15 mouse cellular contexts compared by ENCODE assay signal in the genomic region with DNA sequence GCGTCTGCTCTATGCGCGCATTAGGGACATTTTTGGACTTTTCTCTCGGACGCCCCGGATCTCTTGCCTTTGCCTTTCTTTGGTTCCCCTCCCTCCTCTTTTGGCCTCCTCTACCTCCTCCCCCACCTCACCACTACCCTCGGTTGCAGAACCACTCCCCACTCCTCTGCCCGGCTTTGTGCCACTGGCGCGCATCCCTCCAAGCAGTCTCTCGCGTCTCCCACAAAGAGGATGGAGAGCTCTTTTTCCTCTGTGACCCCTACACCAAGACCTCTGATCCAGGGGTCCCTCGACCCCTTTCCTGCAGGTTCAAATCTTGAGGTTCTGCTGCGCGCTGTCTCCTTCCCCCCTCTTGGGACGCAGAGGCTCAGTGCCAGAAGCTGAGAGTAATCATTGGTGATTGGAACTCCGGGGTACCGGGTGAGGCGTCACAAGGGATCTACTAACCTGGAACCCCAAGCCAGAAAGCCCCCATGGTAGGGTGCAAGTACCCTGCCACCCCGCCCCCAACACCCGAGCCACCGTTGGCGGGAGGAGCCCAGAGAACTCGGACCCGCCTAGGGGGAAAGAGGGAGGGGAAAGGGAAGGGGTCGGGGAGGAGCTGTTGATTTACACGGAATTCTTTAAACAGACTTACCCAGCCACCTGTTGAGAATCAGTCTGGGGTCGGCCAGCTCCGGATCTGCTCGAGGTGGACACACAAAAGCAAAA. TPM values are rescaled to one million over a fixed set of nuclear protein-coding genes. Genes with fewer than 3 reads are reported as not detected.
A peak's percentile ranks its signal among the peaks of the same experiment; 100 is the strongest.
DNase-seq lines count a peak whose midpoint lies in the region; ATAC-seq and TF ChIP-seq lines count a peak whose summit lies in the region.
"Had no signal": no experiment of that assay in that cellular context is flagged by ENCODE, and none has a peak within 500 bp of the region (broad histone marks: within the 10 kb centered on the region; RNA-seq: fewer than 3 reads in every experiment).

No protein-coding gene starts in this region.

- H3K4me1 ChIP-seq in hindbrain, embryonic 11.5 days (replicated peaks; ENCODE audit: control insufficient read depth, insufficient read depth, low read length), result no peaks in the 10 kb centered on the region; the same call in 1 of the 2 replicates
- H3K4me1 ChIP-seq in hindbrain, embryonic 12.5 days, result peaks cover 6% of the 10 kb centered on the region
- H3K4me1 ChIP-seq in embryonic facial prominence, embryonic 12.5 days, result peaks cover 20% of the 10 kb centered on the region; the same call in 1 of the 2 replicates
- H3K4me1 ChIP-seq in limb, embryonic 10.5 days, result peaks cover 42% of the 10 kb centered on the region
- H3K4me1 ChIP-seq in midbrain, postnatal 0 days (ENCODE audit: insufficient read depth, low read length), result no peaks in the 10 kb centered on the region

- H3K9ac ChIP-seq in hindbrain, embryonic 11.5 days (ENCODE audit: low read depth, low read length), result no peak overlapping the region
- no peak overlapping the region for H3K9ac ChIP-seq in hindbrain, embryonic 12.5 days
- peak overlapping the region; percentile 25 for H3K9ac ChIP-seq in embryonic facial prominence, embryonic 12.5 days
- H3K9ac ChIP-seq in midbrain, postnatal 0 days (replicated peaks; ENCODE audit: low read length, poor library complexity, severe bottlenecking), result peak overlapping the region; percentile 8; the same call in 1 of the 2 replicates
- H3K9ac ChIP-seq: liver, embryonic 14.5 days had no signal

- no peaks in the 10 kb centered on the region for H3K9me3 ChIP-seq in hindbrain, embryonic 11.5 days (ENCODE audit: control insufficient read depth, low read length)
- H3K9me3 ChIP-seq in hindbrain, embryonic 12.5 days (replicated peaks), result no peaks in the 10 kb centered on the region
- H3K9me3 ChIP-seq in embryonic facial prominence, embryonic 12.5 days, result no peaks in the 10 kb centered on the region
- no peaks in the 10 kb centered on the region for H3K9me3 ChIP-seq in limb, embryonic 10.5 days (replicated peaks)
- no peaks in the 10 kb centered on the region for H3K9me3 ChIP-seq in midbrain, postnatal 0 days (ENCODE audit: low read length)

- H3K4me3 ChIP-seq in hindbrain, embryonic 11.5 days (ENCODE audit: low read depth, low read length), result no peak overlapping the region
- H3K4me3 ChIP-seq in hindbrain, embryonic 12.5 days, result no peak overlapping the region
- H3K4me3 ChIP-seq in embryonic facial prominence, embryonic 12.5 days, result peak overlapping the region; percentile 31
- H3K4me3 ChIP-seq in limb, embryonic 10.5 days, result peak overlapping the region; percentile 26; the same call in 1 of the 2 replicates
- peak overlapping the region; percentile 25 for H3K4me3 ChIP-seq in midbrain, postnatal 0 days (ENCODE audit: low read depth, low read length)
- H3K4me3 ChIP-seq: heart, adult 2 months had no signal

- peak; percentile 49 for DNase-seq in hindbrain, embryonic 11.5 days (ENCODE audit: low spot score)
- peak; percentile 45 for DNase-seq in limb, embryonic 10.5 days (ENCODE audit: low spot score)
- DNase-seq in midbrain, postnatal 0 days (ENCODE audit: low spot score), result no peak
- no peak for DNase-seq in left cerebral cortex, postnatal 4 days
- DNase-seq in layer of hippocampus, postnatal 14 days (ENCODE audit: low spot score in 2 of 2), result no peak
- DNase-seq in frontal cortex, postnatal 36 days (ENCODE audit: low spot score in 2 of 2), result no peak
- DNase-seq: adrenal gland, postnatal 25 days; heart, adult 2 months; thymus, postnatal 25 days had no signal

- no peak for TF ChIP-seq CTCF in midbrain, postnatal 0 days (IDR thresholded peaks at IDR 0.05)

- intact Hi-C loops in left cerebral cortex, postnatal 4 days (cut with DNase I), result no loop called here

- no peaks in the 10 kb centered on the region for H3K36me3 ChIP-seq in hindbrain, embryonic 11.5 days (ENCODE audit: control insufficient read depth, insufficient read depth, low read length)
- H3K36me3 ChIP-seq in hindbrain, embryonic 12.5 days, result no peaks in the 10 kb centered on the region
- no peaks in the 10 kb centered on the region for H3K36me3 ChIP-seq in embryonic facial prominence, embryonic 12.5 days
- H3K36me3 ChIP-seq in limb, embryonic 10.5 days, result no peaks in the 10 kb centered on the region
- H3K36me3 ChIP-seq in midbrain, postnatal 0 days (ENCODE audit: insufficient read depth, low read length), result no peaks in the 10 kb centered on the region

- H3K27me3 ChIP-seq in hindbrain, embryonic 11.5 days (ENCODE audit: control insufficient read depth, insufficient read depth, low read length), result peaks cover 98% of the 10 kb centered on the region
- H3K27me3 ChIP-seq in hindbrain, embryonic 12.5 days, result peaks cover 100% of the 10 kb centered on the region
- H3K27me3 ChIP-seq in embryonic facial prominence, embryonic 12.5 days, result peaks cover 97% of the 10 kb centered on the region
- peaks cover 100% of the 10 kb centered on the region for H3K27me3 ChIP-seq in limb, embryonic 10.5 days (ENCODE audit: low read depth, poor library complexity, severe bottlenecking)
- peaks cover 95% of the 10 kb centered on the region for H3K27me3 ChIP-seq in midbrain, postnatal 0 days (ENCODE audit: insufficient read depth, low read length)

- ATAC-seq in hindbrain, embryonic 11.5 days (ENCODE audit: low FRiP score), result no peak
- ATAC-seq in hindbrain, embryonic 12.5 days (ENCODE audit: low FRiP score), result no peak
- no peak for ATAC-seq in embryonic facial prominence, embryonic 12.5 days (ENCODE audit: insufficient number of reproducible peaks, insufficient read depth, low FRiP score, low TSS enrichment)
- ATAC-seq in midbrain, postnatal 0 days (ENCODE audit: low FRiP score), result no peak
- ATAC-seq: hindbrain, embryonic 16.5 days had no signal

- H3K4me2 ChIP-seq in hindbrain, embryonic 11.5 days (replicated peaks; ENCODE audit: low read depth, low read length), result no peak overlapping the region
- H3K4me2 ChIP-seq in hindbrain, embryonic 12.5 days (replicated peaks), result no peak overlapping the region
- H3K4me2 ChIP-seq in embryonic facial prominence, embryonic 12.5 days (replicated peaks), result peak overlapping the region; percentile 50
- H3K4me2 ChIP-seq in midbrain, postnatal 0 days (ENCODE audit: low read depth, low read length, poor library complexity, severe bottlenecking), result 0 out of 2 replicates have a peak overlapping the region, but pooled peaks have one; percentile 2

- H3K27ac ChIP-seq in hindbrain, embryonic 11.5 days (ENCODE audit: low read depth, low read length), result no peak overlapping the region
- H3K27ac ChIP-seq in hindbrain, embryonic 12.5 days, result no peak overlapping the region
- H3K27ac ChIP-seq in embryonic facial prominence, embryonic 12.5 days, result 0 out of 2 replicates have a peak overlapping the region, but pooled peaks have one; percentile 17
- no peak overlapping the region for H3K27ac ChIP-seq in limb, embryonic 10.5 days
- peak overlapping the region; percentile 32; the same call in 1 of the 2 replicates for H3K27ac ChIP-seq in midbrain, postnatal 0 days (ENCODE audit: low read depth, low read length)
- H3K27ac ChIP-seq: heart, adult 2 months; kidney, postnatal 0 days; liver, embryonic 14.5 days; macrophage had no signal

- WGBS in hindbrain, embryonic 11.5 days, result 1% methylated on average over 30 of the region's 30 CpGs
- under 1% methylated on average over 29 of the region's 30 CpGs for WGBS in hindbrain, embryonic 12.5 days
- WGBS in embryonic facial prominence, embryonic 12.5 days, result under 1% methylated on average over 30 of the region's 30 CpGs
- under 1% methylated on average over 30 of the region's 30 CpGs for WGBS in limb, embryonic 10.5 days
- WGBS in midbrain, postnatal 0 days, result 1% methylated on average over 29 of the region's 30 CpGs

RNA-seq across cellular contexts. Expression of a gene that starts 0.8 kb away (rescaled TPM):
- 0.09 and 0.18 TPM in 2 replicates for polyA plus RNA-seq in hindbrain, embryonic 11.5 days (2014; fragmentation: Nextera tagmentation; extraction: Ambion mirVana)
- polyA plus RNA-seq in hindbrain, embryonic 12.5 days (2016; fragmentation: Nextera tagmentation; extraction: Ambion mirVana), result 0.45 and 0.68 TPM in 2 replicates
- polyA plus RNA-seq in embryonic facial prominence, embryonic 12.5 days (2016; fragmentation: Nextera tagmentation; extraction: Ambion mirVana), result 8.9 and 9.8 TPM in 2 replicates
- polyA plus RNA-seq in limb, embryonic 10.5 days (2016; fragmentation: Nextera tagmentation; extraction: Ambion mirVana), result not detected in 2 replicates
- 11.2 and 12.8 TPM in 2 replicates for total RNA-seq in midbrain, postnatal 0 days (2014; rRNA removed)
- 23.3 and 28.0 TPM in 2 replicates for polyA plus RNA-seq in midbrain, postnatal 0 days (2015; fragmentation: Nextera tagmentation; extraction: Ambion mirVana)
- total RNA-seq in left cerebral cortex, postnatal 4 days (2021), result 1 to 10 TPM; 2.4 to 6.4 TPM
- total RNA-seq in layer of hippocampus, postnatal 14 days (2021), result 1 to 10 TPM; 1.5 to 1.7 TPM
- total RNA-seq: adrenal gland, postnatal 25 days; heart, adult 2 months had no signal
- polyA plus RNA-seq: kidney, postnatal 0 days; macrophage had no signal

Comparison
In these comparisons a context has a peak if more than half of its experiments do, and no peak if none do; other contexts are left out.
1. DNase-seq: peak in hindbrain, embryonic 11.5 days (single experiment) and limb, embryonic 10.5 days (single experiment); none in midbrain, postnatal 0 days (single experiment), left cerebral cortex, postnatal 4 days (single experiment), layer of hippocampus, postnatal 14 days (0 of 2) and frontal cortex, postnatal 36 days (0 of 2).
2. H3K27ac ChIP-seq: peak in embryonic facial prominence, embryonic 12.5 days (single experiment) and midbrain, postnatal 0 days (single experiment); none in hindbrain, embryonic 11.5 days (single experiment), hindbrain, embryonic 12.5 days (single experiment) and limb, embryonic 10.5 days (single experiment).
3. H3K4me2 ChIP-seq: peak in embryonic facial prominence, embryonic 12.5 days (single experiment) and midbrain, postnatal 0 days (single experiment); none in hindbrain, embryonic 11.5 days (single experiment) and hindbrain, embryonic 12.5 days (single experiment).
4. H3K4me3 ChIP-seq: peak in embryonic facial prominence, embryonic 12.5 days (single experiment), limb, embryonic 10.5 days (single experiment) and midbrain, postnatal 0 days (single experiment); none in hindbrain, embryonic 11.5 days (single experiment) and hindbrain, embryonic 12.5 days (single experiment).
5. H3K9ac ChIP-seq: peak in embryonic facial prominence, embryonic 12.5 days (single experiment) and midbrain, postnatal 0 days (single experiment); none in hindbrain, embryonic 11.5 days (single experiment) and hindbrain, embryonic 12.5 days (single experiment).